In genomic region chr13:101523492-101523891, GRCm38 (mm10) we compare ENCODE assay signal across 18 mouse cellular contexts.
A peak's percentile ranks its signal among the peaks of the same experiment; 100 is the strongest.
DNase-seq lines count a peak whose midpoint lies in the region; ATAC-seq lines count a peak whose summit lies in the region.
"Had no signal": no experiment of that assay in that cellular context is flagged by ENCODE, and none has a peak within 500 bp of the region (broad histone marks: within the 10 kb centered on the region; RNA-seq: fewer than 3 reads in every experiment).

No protein-coding gene starts in this region.

- no peak overlapping the region for H3K27ac ChIP-seq in kidney, embryonic 16.5 days (ENCODE audit: low read length)
- H3K27ac ChIP-seq: embryonic facial prominence, embryonic 10.5 days; forebrain, embryonic 13.5 days; gastrocnemius, adult 2 months; heart, adult 2 months; heart, embryonic 15.5 days; hindbrain, embryonic 13.5 days; hindbrain, postnatal 0 days had no signal

- no peak; the same call in 1 of the 2 replicates for ATAC-seq in kidney, embryonic 16.5 days (ENCODE audit: low FRiP score, low TSS enrichment)
- ATAC-seq in granulocyte monocyte progenitor cell, adult 5-6 weeks (replicated peaks; ENCODE audit: poor library complexity, severe bottlenecking) = peak; percentile 61
- ATAC-seq: forebrain, embryonic 13.5 days; forebrain, postnatal 0 days; hindbrain, postnatal 0 days had no signal

- H3K4me1 ChIP-seq in kidney, embryonic 16.5 days (ENCODE audit: insufficient read depth, low read length) = no peaks in the 10 kb centered on the region
- H3K4me1 ChIP-seq: embryonic facial prominence, embryonic 10.5 days; forebrain, embryonic 13.5 days; heart, embryonic 15.5 days; hindbrain, embryonic 13.5 days had no signal

- no peak overlapping the region for H3K4me2 ChIP-seq in kidney, embryonic 16.5 days (replicated peaks; ENCODE audit: low read depth, low read length)
- H3K4me2 ChIP-seq: forebrain, embryonic 13.5 days; heart, embryonic 11.5 days; heart, embryonic 15.5 days; hindbrain, embryonic 13.5 days had no signal

- H3K36me3 ChIP-seq in kidney, embryonic 16.5 days (ENCODE audit: insufficient read depth, low read length) = no peaks in the 10 kb centered on the region
- H3K36me3 ChIP-seq: embryonic facial prominence, embryonic 10.5 days; heart, embryonic 15.5 days; hindbrain, embryonic 13.5 days had no signal

- 63% methylated on average over 3 of the region's 3 CpGs for WGBS in kidney, embryonic 16.5 days

- no peak overlapping the region for H3K9ac ChIP-seq in kidney, embryonic 16.5 days (replicated peaks; ENCODE audit: low read length)
- H3K9ac ChIP-seq: forebrain, embryonic 13.5 days; forebrain, postnatal 0 days; heart, embryonic 15.5 days; hindbrain, embryonic 13.5 days had no signal

- no peaks in the 10 kb centered on the region for H3K27me3 ChIP-seq in kidney, embryonic 16.5 days (ENCODE audit: insufficient read depth, low read length)
- H3K27me3 ChIP-seq: CH12.LX; forebrain, embryonic 13.5 days; heart, embryonic 15.5 days; hindbrain, embryonic 13.5 days had no signal

- peak; percentile 53 to 60 for DNase-seq in kidney, adult 8-10 months
- DNase-seq in lung, postnatal 36 days = peak; percentile 32
- DNase-seq in lung, postnatal 4 days = no peak
- no peak for DNase-seq in gastrocnemius, postnatal 25 days
- DNase-seq in right cerebral cortex, adult 2 months (ENCODE audit: low spot score in 2 of 2) = no peak
- DNase-seq: forebrain, postnatal 0 days; heart, postnatal 14 days had no signal

- H3K4me3 ChIP-seq in kidney, embryonic 16.5 days (ENCODE audit: low read length) = no peak overlapping the region
- H3K4me3 ChIP-seq: embryonic facial prominence, embryonic 10.5 days; forebrain, embryonic 13.5 days; gastrocnemius, adult 2 months; heart, adult 2 months; heart, embryonic 15.5 days; hindbrain, embryonic 13.5 days had no signal

- H3K9me3 ChIP-seq in kidney, embryonic 16.5 days (ENCODE audit: low read length) = no peaks in the 10 kb centered on the region
- H3K9me3 ChIP-seq: embryonic facial prominence, embryonic 10.5 days; forebrain, embryonic 13.5 days; heart, embryonic 15.5 days; hindbrain, embryonic 13.5 days had no signal

Comparison
In these comparisons a context has a peak if more than half of its experiments do, and no peak if none do; other contexts are left out.
1. DNase-seq: peak in kidney, adult 8-10 months (2 of 2) and lung, postnatal 36 days (single experiment); none in lung, postnatal 4 days (0 of 2), gastrocnemius, postnatal 25 days (single experiment) and right cerebral cortex, adult 2 months (0 of 2).